Mouse (Mus musculus): ENCODE results near the gene Cep41. TPM values are rescaled to one million over a fixed set of nuclear protein-coding genes. Genes with fewer than 3 reads are reported as not detected.

Gene Cep41
- total RNA-seq, 1 experiment from 2014 or later = 9.3 TPM

DNA sequence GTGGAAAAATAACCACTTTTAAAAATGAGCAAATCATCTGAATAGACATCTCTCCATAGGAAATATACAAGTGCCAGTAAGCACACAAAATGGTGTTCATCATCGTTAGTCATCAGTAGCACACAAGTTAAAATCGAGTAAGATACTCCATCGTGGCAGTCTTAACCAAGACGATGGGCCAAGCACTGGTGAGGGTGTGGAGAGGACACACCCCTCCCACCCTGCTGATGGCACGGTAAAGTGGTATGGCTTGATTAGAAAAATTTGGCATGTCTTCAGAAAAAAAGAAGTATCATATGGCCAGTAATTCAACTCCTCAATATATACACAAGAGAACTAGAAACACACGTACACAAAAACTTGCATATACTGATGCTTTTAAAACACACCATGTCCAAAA, 17.0 kb downstream of the Cep41 start:
- no peak for ATAC-seq (replicated peaks; ENCODE audit: low read depth, poor library complexity, severe bottlenecking)

- ATAC-seq (replicated peaks; ENCODE audit: low read depth, poor library complexity, severe bottlenecking) = 0 out of 2 replicates have a peak, but pooled peaks have one; percentile 8
These were observed 18.2 kb downstream of the Cep41 start for GRCm38 (mm10) chr6:30675281-30675771.

- no peak for ATAC-seq (replicated peaks; ENCODE audit: low read depth, poor library complexity, severe bottlenecking)
These were observed 18.8 kb downstream of the Cep41 start for GRCm38 (mm10) chr6:30674714-30675280.

GRCm38 (mm10) chr6:30673764-30674561, 19.6 kb downstream of the Cep41 start:
- ATAC-seq (replicated peaks; ENCODE audit: low read depth, poor library complexity, severe bottlenecking) = no peak

DNA sequence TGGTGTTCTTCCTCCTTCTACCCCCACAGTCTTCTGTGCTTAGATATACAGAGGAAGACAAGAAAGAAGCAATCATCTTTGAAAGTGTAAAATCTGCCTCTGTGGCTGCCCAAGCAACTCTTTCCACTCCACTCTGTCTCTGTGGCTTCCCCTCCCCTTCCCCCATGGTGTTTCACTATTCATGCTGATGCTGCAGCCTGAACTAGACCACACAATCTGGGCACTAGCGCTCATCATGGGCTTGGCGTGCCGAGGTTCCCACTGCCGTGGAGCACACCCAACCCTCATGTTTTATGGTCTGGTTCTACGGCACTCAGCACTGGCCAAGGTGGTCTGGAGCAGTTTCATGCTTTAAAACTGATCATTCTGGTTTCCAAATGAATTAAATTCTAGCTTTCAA, 21.9 kb downstream of the Cep41 start:
- ATAC-seq (replicated peaks; ENCODE audit: low read depth, poor library complexity, severe bottlenecking) = peak; percentile 78

DNA sequence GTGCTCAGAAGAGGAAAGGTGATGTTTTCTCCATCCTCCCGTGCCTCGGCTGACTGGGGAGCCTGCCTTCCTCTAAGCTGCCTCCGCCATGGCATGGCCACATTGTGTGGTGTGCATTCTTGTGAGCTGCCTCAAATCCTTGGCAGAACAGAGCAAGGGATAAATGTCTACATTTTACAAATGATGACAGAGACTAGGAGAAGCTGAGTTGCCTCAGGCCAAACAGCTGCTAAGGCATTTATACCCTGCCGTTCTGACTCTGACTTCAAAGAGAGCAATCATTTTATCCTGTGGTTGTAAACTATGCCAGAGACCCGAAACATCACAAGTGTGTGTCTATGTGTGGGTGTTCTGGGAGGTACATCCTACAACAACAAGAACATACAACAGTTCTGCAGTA, 26.0 kb downstream of the Cep41 start:
- ATAC-seq (replicated peaks; ENCODE audit: low read depth, poor library complexity, severe bottlenecking) = no peak

DNA sequence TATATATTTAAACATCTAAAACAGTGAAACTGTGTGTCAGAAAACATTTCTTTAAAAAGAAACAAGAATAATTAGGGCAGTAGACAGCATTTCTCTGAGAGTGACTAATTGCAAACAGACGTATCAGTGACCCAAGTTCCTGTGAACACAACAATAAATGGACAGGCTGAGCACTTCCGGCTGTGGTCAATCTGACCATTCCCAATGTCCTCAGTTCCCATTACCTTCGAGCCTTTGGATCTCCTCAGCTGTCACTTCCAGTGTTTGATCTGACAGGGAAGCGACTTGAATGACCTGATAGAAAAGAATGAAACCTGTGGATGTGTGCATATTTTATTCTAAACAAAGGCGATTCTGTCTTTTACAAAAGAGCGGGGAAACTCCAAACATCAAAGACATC, 27.5 kb downstream of the Cep41 start:
- no peak for ATAC-seq (replicated peaks; ENCODE audit: low read depth, poor library complexity, severe bottlenecking)

DNA sequence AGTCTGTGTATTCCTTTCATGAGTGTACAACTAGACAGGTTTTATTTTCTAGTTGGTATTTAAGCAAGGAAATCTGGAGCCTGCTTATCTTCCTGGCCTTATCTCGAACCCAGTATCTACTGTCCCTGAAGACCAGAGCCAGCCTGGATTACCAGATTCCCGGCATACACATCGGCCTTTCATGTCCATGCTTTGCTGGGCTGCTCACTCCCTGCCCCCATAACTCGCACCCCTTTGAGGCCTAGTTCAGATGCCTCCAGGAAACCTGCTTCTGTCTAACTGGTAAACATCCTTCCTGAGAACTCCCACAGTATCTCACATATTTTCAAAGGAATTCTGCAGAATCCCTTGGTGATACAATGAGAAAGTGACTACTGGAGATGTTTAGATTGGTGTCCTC, 28.3 kb downstream of the Cep41 start:
- ATAC-seq (replicated peaks; ENCODE audit: low read depth, poor library complexity, severe bottlenecking) = no peak

DNA sequence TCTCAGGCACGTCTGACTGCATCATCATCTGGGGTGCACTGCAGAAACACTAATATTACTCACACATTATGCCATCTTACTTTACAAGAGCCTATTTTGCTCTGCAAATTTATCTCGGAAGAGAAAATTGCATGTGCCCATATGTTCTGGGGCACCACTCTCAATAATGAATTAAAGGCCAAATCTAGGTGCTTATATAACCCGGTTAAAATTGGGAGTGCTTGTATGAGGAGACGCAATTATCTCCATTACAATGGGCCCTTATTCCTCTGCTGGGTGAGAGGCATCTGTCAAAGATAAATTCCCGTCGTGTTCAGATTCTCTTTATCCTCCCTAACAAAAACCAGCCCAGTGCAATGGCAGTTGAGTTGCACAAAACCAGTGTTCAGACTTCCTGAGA, 28.8 kb downstream of the Cep41 start:
- no peak for ATAC-seq (replicated peaks; ENCODE audit: low read depth, poor library complexity, severe bottlenecking)

DNA sequence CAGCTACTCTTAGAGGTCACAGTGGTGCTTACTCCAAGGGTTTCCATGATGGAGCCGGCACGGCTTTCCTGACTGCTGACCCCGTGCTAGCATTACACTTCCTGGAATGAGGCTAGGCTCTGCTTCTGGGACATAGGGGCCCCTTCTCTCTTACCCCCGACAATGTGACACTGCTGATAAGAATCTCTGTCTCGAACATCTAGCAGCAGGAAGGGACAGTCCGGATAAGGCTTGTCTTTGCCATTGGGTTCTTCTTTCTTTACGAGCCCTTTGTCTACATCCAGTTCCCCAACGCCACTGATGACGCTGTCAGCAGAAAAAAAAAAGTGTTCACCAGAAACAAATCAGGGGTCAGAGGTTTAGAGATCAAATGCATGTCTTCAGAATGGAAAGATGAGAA, 34.9 kb downstream of the Cep41 start:
- ATAC-seq (replicated peaks; ENCODE audit: low read depth, poor library complexity, severe bottlenecking) = no peak

GRCm38 (mm10) chr6:30657279-30657678, 36.3 kb downstream of the Cep41 start:
- no peak for ATAC-seq (replicated peaks; ENCODE audit: low read depth, poor library complexity, severe bottlenecking)

- ATAC-seq (replicated peaks; ENCODE audit: low read depth, poor library complexity, severe bottlenecking) = no peak
These were observed 38.6 kb downstream of the Cep41 start for GRCm38 (mm10) chr6:30654932-30655331.

GRCm38 (mm10) chr6:30654402-30654859, 39.1 kb downstream of the Cep41 start:
- no peak for ATAC-seq (replicated peaks; ENCODE audit: low read depth, poor library complexity, severe bottlenecking)

DNA sequence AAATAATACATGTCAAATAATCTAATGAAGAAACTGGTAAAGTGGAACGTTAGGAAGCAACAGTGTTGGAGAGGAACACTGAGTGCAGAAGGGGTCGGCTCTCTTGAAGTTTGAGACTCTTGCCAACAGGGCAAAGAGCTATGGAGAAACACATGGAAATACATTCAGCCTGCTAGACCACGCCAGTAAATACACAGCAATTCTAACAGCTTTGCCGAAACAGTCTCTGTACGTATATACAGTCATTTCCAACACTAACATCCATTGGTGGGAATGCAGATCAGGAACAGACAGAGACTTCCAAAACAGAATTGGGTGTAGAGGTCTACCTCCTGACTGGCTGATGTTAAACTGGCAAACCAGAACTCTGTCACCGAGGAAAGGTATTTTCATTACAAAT, 40.0 kb downstream of the Cep41 start:
- ATAC-seq (replicated peaks; ENCODE audit: low read depth, poor library complexity, severe bottlenecking) = no peak

DNA sequence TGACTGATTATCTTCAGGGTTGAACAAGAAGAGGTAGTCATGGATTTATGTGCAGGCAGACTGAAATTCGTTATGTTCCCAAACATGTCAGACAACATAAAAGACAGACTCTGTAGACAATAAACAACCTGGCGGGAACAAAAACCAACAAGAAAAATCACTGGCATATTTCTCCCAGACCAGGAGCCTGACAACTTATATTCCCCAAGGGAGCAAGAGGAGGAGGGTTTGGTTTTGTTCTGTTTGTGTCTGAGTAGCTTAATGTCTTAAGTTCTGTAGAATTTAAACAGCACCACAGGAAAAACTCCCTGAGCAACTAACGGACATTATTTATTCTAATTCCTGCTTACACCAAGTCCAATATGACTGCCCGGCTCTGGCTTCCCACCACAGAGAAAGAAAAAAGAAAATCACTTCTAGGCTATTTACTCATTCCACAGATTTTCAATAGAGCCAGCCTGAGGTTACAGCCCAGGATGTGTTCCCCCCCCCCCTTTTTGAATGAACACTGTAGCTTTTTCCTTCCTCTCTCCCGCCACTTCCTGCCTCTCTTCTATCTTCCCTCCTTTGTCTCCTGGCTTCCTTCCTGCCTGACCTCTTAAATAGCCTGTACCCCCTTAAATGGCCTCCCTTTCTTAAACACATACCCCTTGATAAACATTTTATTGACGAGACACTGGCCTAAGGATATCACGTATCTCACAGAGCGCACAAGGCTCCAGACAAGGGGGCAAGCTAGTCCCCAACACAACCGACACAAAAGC, 40.9 kb downstream of the Cep41 start:
- ATAC-seq (replicated peaks; ENCODE audit: low read depth, poor library complexity, severe bottlenecking) = no peak

GRCm38 (mm10) chr6:30649651-30650296, 43.8 kb downstream of the Cep41 start:
- no peak for ATAC-seq (replicated peaks; ENCODE audit: low read depth, poor library complexity, severe bottlenecking)

- ATAC-seq (replicated peaks; ENCODE audit: low read depth, poor library complexity, severe bottlenecking) = no peak
These were observed 48.2 kb downstream of the Cep41 start for GRCm38 (mm10) chr6:30645379-30645778.

DNA sequence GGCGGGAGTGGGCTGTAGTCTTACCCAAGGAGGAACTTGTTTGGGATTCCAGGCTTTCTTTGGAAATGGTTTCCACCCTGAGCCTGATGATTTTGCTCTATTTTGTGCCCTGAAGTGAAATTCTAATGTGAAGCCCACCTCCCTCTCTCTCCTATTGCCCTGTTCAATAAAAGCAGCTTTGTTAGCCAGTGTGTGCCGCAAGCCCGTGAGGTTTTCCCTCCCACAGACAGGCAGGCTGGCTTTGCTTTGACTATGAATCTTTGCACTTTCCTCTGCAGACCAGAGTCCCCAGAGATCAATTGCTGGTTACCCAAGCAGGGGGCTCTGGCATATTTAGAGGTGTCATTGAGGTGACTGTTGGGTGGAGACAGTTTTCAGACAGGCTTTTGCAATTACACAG, 49.1 kb downstream of the Cep41 start:
- ATAC-seq (replicated peaks; ENCODE audit: low read depth, poor library complexity, severe bottlenecking) = no peak

GRCm38 (mm10) chr6:30643694-30644460, 49.7 kb downstream of the Cep41 start:
- no peak for ATAC-seq (replicated peaks; ENCODE audit: low read depth, poor library complexity, severe bottlenecking)

All from common myeloid progenitor, adult 5-6 weeks (primary cell).